Comparison of ENCODE assay signal across 9 mouse cellular contexts in genomic region chr15:3441506-3442286, GRCm38 (mm10).
DNase-seq lines count a peak whose midpoint lies in the region; ATAC-seq and TF ChIP-seq lines count a peak whose summit lies in the region.
"Had no signal": no experiment of that assay in that cellular context is flagged by ENCODE, and none has a peak within 500 bp of the region (broad histone marks: within the 10 kb centered on the region; RNA-seq: fewer than 3 reads in every experiment).

No protein-coding gene starts in this region.

- peak; percentile 82 for TF ChIP-seq CTCF in hindbrain, postnatal 0 days (IDR thresholded peaks at IDR 0.05; ENCODE audit: low read depth)

- 58% methylated on average over 4 of the region's 4 CpGs for WGBS in hindbrain, postnatal 0 days
- 55% methylated on average over 4 of the region's 4 CpGs for WGBS in midbrain, embryonic 11.5 days

- no peaks in the 10 kb centered on the region for H3K36me3 ChIP-seq in hindbrain, postnatal 0 days (ENCODE audit: insufficient read depth, low read length)
- no peaks in the 10 kb centered on the region for H3K36me3 ChIP-seq in midbrain, embryonic 11.5 days (ENCODE audit: control insufficient read depth, insufficient read depth, low read length)

- H3K27ac ChIP-seq in hindbrain, postnatal 0 days: no peak overlapping the region
- no peak overlapping the region for H3K27ac ChIP-seq in midbrain, embryonic 11.5 days (ENCODE audit: low read depth, low read length)

- H3K27me3 ChIP-seq in hindbrain, postnatal 0 days (ENCODE audit: insufficient read depth, low read length): no peaks in the 10 kb centered on the region
- no peaks in the 10 kb centered on the region for H3K27me3 ChIP-seq in midbrain, embryonic 11.5 days (ENCODE audit: control insufficient read depth, insufficient read depth, low read length)
- H3K27me3 ChIP-seq: megakaryocyte, embryonic 14.5 days had no signal

- H3K9me3 ChIP-seq in hindbrain, postnatal 0 days (ENCODE audit: low read length): no peaks in the 10 kb centered on the region
- no peaks in the 10 kb centered on the region for H3K9me3 ChIP-seq in midbrain, embryonic 11.5 days (ENCODE audit: control insufficient read depth, low read length)
- H3K9me3 ChIP-seq: megakaryocyte, embryonic 14.5 days had no signal

- peak; percentile 55 for ATAC-seq in hindbrain, postnatal 0 days
- ATAC-seq in midbrain, embryonic 11.5 days (ENCODE audit: low FRiP score): peak; percentile 67

- no peaks in the 10 kb centered on the region for H3K4me1 ChIP-seq in hindbrain, postnatal 0 days (ENCODE audit: insufficient read depth, low read length)
- H3K4me1 ChIP-seq in midbrain, embryonic 11.5 days (ENCODE audit: control insufficient read depth, insufficient read depth, low read length): no peaks in the 10 kb centered on the region
- H3K4me1 ChIP-seq: megakaryocyte, embryonic 14.5 days had no signal

- H3K9ac ChIP-seq in hindbrain, postnatal 0 days (replicated peaks; ENCODE audit: low read length): no peak overlapping the region
- H3K9ac ChIP-seq in midbrain, embryonic 11.5 days (ENCODE audit: low read length): no peak overlapping the region

- peak; percentile 7 to 19 for DNase-seq in frontal cortex, postnatal 36 days (ENCODE audit: low spot score in 2 of 2)
- no peak for DNase-seq in frontal cortex, postnatal 14 days (ENCODE audit: low spot score in 2 of 2)
- DNase-seq in right cerebral cortex, adult 2 months (ENCODE audit: low spot score in 2 of 2): peak; percentile 16 to 26
- DNase-seq in right cerebral cortex, postnatal 14 days: no peak
- DNase-seq in c-Kit-positive CD71-negative TER-119-negative erythroid progenitor cells, embryonic 14.5 days (ENCODE audit: low read depth): peak; percentile 8
- DNase-seq in hindbrain, postnatal 0 days (ENCODE audit: low spot score): peak; percentile 34
- DNase-seq in midbrain, embryonic 11.5 days (ENCODE audit: low spot score, missing footprints): no peak
- no peak for DNase-seq in MN1 (ENCODE audit: low spot score)

- H3K4me2 ChIP-seq in hindbrain, postnatal 0 days (ENCODE audit: low read depth, low read length): no peak overlapping the region
- no peak overlapping the region for H3K4me2 ChIP-seq in midbrain, embryonic 11.5 days

- H3K4me3 ChIP-seq in hindbrain, postnatal 0 days (ENCODE audit: low read length): no peak overlapping the region
- no peak overlapping the region for H3K4me3 ChIP-seq in midbrain, embryonic 11.5 days (ENCODE audit: low read depth, low read length)
- H3K4me3 ChIP-seq: megakaryocyte, embryonic 14.5 days had no signal

Comparison
In these comparisons a context has a peak if more than half of its experiments do, and no peak if none do; other contexts are left out.
1. DNase-seq: peak in frontal cortex, postnatal 36 days (2 of 2), right cerebral cortex, adult 2 months (2 of 2), c-Kit-positive CD71-negative TER-119-negative erythroid progenitor cells, embryonic 14.5 days (single experiment) and hindbrain, postnatal 0 days (single experiment); none in frontal cortex, postnatal 14 days (0 of 2), right cerebral cortex, postnatal 14 days (single experiment), midbrain, embryonic 11.5 days (single experiment) and MN1 (single experiment).